Mouse (Mus musculus) CD4-positive, CD25-positive, alpha-beta regulatory T cell, adult 4 months (primary cell): Measurements from ENCODE around the gene Pcolce2. TPM values are rescaled to one million over a fixed set of nuclear protein-coding genes. Genes with fewer than 3 reads are reported as not detected.
"Not testable (repeated sequence)": the region's sequence is repeated elsewhere in the genome, so short reads cannot be mapped to it uniquely, and the experiment has no call there.

ENCODE experiments used
- ATAC-seq: one replicate; pipeline ENCODE4 v1.8.0; 2017
- polyA plus RNA-seq, 2 experiments: library from polyadenylated mRNA; unstranded; fragments of 100-300 nt; shearing (Covaris generic); gene quantifications; one replicate each; pipeline ENCODE4 v1.2.1; 2017

Gene Pcolce2
- polyA plus RNA-seq = under 1 TPM in 1 of 2 experiments, not detected in 1; 0.32 TPM

GRCm38 (mm10) chr9:95637271-95638181 is at the start of gene Pcolce2:
Gene Pcolce2, plus strand, starts transcription at chr9:95637601.
- ATAC-seq = no peak

DNA sequence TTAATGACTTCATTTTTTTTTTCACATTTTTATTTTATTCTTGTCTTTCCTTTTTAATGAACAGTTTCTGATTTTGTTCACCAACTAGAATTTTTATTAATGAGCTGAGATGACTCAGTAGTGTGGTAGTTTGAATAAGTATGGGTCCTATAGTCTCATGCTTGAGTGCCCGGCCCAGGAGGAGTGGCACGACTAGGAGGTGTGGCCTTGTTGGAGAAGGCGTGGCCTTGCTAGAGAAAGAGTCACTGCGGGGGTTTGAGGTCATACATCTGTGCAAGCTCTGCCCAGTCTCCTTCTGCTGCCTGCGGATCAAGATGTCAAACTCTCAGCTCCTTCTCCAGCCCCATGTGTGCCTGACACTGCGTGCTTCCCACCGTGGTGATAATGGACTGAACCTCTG is 49.3 kb upstream of the Pcolce2 start:
- ATAC-seq = no peak

GRCm38 (mm10) chr9:95594291-95594690 is 43.1 kb upstream of the Pcolce2 start:
- ATAC-seq = no peak

GRCm38 (mm10) chr9:95597466-95598178 is 39.8 kb upstream of the Pcolce2 start:
- ATAC-seq = no peak

- no peak for ATAC-seq
These were observed 39.2 kb upstream of the Pcolce2 start for GRCm38 (mm10) chr9:95598179-95598721.

DNA sequence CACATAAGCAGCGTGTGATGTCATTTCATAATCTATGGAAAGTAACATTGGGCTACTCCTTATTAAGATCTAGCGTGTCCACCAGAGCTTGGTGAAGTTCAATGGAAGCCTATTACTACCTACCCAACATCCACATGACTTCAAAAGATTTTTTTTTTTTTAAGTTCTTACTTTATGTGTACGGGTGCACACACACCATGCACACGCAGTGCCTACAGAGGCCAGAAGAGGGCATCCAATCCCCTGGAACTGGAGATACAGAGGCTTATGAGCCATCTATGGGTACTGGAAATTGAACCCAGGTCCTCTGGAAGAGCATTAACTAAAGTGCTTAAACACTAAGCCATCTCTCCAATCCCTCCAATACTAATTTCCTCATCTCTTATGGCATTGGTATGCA is 38.0 kb upstream of the Pcolce2 start:
- ATAC-seq = no peak

- no peak for ATAC-seq
These were observed 34.6 kb upstream of the Pcolce2 start for GRCm38 (mm10) chr9:95602849-95603248.

- ATAC-seq = no peak
These were observed 34.1 kb upstream of the Pcolce2 start for GRCm38 (mm10) chr9:95603316-95603715.

DNA sequence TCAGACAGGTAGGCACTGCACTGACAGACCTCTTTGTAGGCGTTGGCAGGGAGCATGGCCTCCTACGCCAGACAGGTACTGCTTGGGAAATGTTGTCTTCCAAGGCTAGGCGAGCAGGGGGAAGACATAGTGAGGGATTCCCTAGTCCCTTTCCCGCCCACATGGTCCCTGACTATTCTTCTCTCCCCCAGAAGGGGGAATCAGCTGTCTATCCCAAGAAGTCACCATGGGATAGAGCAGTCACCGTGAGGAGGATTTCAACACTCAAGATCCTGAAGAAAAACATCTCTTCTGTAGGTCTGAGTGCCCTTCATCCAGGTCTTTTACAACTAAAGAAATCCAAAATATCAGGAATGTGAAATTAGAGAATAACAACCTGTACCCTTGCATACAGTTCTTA is 30.2 kb upstream of the Pcolce2 start:
- no peak for ATAC-seq

DNA sequence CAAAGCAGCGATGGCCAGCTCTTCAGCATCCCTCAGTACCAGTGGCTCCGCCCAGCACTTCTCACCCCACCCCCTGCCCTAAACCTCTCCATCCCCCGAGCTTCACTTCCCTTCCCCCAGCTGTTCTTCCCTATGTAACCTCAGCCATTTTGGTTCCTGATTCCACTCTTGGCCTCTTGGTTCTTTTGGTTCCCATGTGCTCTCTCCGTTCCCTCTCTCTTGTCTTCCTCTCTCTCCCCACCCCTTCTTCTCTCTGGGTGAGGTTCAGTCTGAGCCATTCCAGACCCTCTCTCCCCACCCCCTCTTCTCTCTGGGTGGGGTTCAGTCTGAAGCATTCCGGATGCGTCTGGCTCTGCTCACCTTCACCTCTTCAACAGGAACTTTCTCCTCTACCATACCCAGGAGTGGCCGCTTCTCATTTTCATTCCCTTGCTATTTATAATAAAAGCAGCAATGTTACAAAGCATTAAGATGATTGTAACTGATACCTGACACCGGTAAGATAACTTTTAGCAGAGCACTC is 25.1 kb upstream of the Pcolce2 start:
- no peak for ATAC-seq

DNA sequence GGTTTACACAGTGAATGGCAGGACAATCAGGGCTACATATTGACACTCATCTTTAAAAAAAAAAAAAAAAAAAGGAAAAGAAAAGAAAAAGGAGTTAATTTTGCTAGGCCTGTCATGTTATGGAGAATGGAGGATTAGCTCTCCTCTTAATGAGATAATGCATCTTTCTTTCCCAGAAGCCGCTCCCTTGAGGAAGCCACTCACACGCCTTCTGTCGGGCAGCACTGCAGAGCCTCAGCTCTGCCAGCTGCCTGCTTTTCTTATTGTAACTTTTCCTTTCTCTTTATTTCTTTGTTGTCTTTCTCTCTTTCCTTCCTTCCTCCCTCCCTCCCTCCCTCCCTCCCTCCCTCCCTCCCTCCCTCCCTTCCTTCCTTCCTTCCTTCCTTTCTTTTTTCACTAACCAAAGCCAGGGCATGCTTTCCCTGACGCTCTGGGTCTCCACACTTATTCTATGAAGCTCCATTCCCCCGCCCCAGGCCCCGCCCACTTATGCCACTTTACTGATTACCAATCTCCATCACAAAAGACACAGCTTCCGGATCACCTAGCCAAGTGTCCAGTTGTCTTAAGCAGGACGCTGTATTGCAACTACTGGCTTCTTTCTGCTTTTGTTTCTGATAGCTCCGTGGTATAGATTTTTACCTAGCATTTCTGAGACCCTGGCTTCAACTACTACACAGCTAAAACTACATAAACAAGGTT is 23.8 kb upstream of the Pcolce2 start:
- ATAC-seq = no peak

- ATAC-seq = no peak
These were observed 22.4 kb upstream of the Pcolce2 start for GRCm38 (mm10) chr9:95614861-95615615.

DNA sequence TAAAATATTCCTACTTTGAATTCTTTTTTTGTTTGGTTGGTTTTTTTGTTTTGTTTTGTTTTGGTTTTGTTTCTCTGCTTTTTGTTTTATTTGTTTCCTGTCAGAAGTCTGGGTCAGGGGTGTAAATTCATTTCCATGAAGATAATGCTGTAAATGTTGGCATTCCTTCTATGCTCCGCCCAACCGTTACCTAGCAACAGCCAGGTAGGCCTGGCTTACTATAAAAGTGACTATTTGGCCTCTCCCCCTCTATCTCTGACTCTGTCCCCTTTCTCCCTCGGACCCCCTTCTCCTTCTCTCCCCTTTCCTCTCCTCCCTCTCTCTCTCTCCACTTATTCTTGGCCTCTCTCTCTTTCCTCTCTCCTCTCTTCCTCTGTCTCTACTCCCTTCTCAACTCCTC is 21.4 kb upstream of the Pcolce2 start:
- ATAC-seq = no peak

GRCm38 (mm10) chr9:95618572-95618971 is 18.8 kb upstream of the Pcolce2 start:
- no peak for ATAC-seq

DNA sequence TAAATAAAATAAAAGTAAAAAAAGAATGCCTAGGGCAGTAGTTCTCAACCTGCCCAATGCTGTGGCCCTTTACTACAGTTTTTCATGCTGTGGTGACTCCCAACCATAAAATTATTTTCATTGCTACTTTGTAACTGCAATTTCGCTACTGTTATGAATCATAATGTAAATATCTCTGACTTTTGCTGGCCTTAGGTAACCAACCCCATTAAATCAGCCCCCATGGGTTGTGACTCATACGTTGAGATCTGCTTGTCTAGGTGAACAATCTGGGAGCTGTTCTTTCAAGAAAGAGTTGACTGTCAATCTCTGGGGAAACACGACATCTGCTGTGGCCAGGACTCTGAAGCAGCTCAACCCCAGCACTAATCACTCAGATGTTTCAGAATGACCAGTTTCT is 13.3 kb upstream of the Pcolce2 start:
- ATAC-seq = no peak

DNA sequence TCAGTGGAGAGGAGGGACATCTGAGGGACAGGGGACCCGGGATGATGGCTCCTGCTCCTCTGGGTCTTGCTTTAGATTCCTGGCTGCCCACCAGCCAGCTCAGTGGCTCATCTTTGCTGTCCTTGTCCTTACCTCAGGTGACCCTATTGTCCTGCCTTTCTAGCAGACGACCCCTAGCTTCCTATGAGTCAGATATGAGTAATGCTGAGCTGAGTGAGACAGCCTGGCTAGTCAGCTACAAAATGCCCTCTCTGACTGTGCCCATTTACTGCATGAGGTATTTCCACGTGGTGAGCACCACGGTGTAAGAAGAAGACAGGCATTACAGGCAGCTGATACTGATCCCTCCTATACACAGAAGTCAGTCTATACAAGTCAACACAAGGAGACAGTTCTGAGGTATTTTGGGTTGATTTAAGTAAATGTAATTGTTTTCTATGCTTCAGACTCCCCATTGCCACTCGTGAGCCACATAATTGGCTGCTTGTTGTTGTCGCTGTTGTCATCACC is 8.9 kb upstream of the Pcolce2 start:
- no peak for ATAC-seq

- not testable (repeated sequence) for ATAC-seq
These were observed 7.8 kb upstream of the Pcolce2 start for GRCm38 (mm10) chr9:95629561-95629960.

GRCm38 (mm10) chr9:95636395-95636794 is 1.0 kb upstream of the Pcolce2 start:
- ATAC-seq = no peak

DNA sequence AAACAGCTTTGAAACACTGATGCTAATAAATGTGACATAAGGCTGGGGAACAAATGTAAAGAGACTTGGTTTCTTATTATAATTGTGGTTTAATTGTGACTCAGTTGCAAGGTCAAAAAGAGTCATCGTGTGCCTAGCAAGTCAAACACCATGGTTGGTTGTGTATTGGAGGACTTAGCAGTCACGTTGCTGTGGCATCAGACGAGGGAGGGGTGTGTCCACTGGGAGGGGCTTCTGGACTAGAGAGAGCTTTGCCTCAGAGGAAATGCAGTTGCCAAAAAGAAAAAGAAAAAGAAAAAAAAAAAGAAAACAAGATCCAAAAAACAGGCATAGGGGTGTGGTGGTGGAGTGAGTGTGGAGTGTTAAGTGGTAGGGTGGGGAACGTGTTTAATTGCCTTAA is 2.5 kb downstream of the Pcolce2 start:
- no peak for ATAC-seq

DNA sequence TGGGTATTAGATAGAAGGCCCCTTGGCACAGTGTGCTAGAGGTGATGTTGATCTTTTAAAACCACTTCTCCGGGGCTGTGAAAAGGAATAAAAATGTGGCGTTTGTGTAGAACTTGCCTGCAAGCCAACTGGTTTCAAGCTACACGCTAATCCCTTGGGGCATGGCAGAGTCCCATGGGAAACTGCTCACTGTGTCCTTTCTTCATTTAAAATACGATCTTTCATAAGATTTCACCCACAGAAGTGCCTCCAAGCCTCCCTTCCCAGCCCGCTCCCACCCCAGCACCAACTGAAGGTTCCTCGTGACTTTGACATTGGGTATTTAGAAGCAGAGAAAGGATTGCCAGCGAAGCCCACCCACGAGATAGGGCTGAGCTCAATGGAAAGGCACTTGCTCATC is 8.5 kb downstream of the Pcolce2 start:
- no peak for ATAC-seq

DNA sequence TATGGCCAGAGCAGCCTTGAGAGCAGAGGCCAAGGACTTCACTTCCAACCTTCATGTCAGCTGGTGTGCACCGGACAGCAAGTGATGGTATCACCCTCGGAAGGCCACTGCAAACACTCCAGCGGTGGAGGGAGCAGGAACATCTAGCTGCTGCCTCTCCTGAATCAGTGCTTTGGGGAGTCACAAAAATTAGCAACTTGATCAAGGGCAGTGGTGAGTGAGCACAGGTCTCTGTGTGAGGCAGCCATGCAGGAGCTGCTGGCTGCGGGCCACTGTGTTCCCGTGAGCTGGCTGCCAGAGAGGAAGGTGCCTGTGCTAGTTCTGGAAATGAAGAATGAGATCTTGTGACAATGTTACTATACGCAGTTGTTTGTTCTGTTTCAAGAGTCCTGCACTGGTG is 16.0 kb downstream of the Pcolce2 start:
- ATAC-seq = no peak

- ATAC-seq = no peak
These were observed 17.0 kb downstream of the Pcolce2 start for GRCm38 (mm10) chr9:95654356-95654755.
